15 mouse cellular contexts compared by ENCODE assay signal in genomic region chr11:60522027-60522426, GRCm38 (mm10).
"Had no signal": no experiment of that assay in that cellular context is flagged by ENCODE, and none has a peak within 500 bp of the region (broad histone marks: within the 10 kb centered on the region; RNA-seq: fewer than 3 reads in every experiment).

No protein-coding gene starts in this region.

- H3K36me3 ChIP-seq: kidney, embryonic 15.5 days; liver, embryonic 13.5 days; midbrain, embryonic 15.5 days; neural tube, embryonic 13.5 days; stomach, embryonic 15.5 days had no signal

- DNase-seq: kidney, adult 8-10 months; kidney, postnatal 10 days; kidney, postnatal 36 days; liver, embryonic 13.5 days; lung, adult 2 months; lung, postnatal 14 days; lung, postnatal 4 days; retina, postnatal 1 day; right cerebral cortex, postnatal 25 days; spleen, adult 18-20 months; thymus, postnatal 25 days had no signal

- H3K27ac ChIP-seq: kidney, embryonic 15.5 days; liver, embryonic 13.5 days; midbrain, embryonic 15.5 days; neural tube, embryonic 13.5 days; stomach, embryonic 15.5 days had no signal

- H3K4me1 ChIP-seq: kidney, embryonic 15.5 days; liver, embryonic 13.5 days; midbrain, embryonic 15.5 days; neural tube, embryonic 13.5 days; stomach, embryonic 15.5 days had no signal

- H3K4me3 ChIP-seq: kidney, embryonic 15.5 days; liver, embryonic 13.5 days; midbrain, embryonic 15.5 days; neural tube, embryonic 13.5 days; stomach, embryonic 15.5 days had no signal

- H3K9me3 ChIP-seq: kidney, embryonic 15.5 days; liver, embryonic 13.5 days; midbrain, embryonic 15.5 days; neural tube, embryonic 13.5 days; stomach, embryonic 15.5 days had no signal

- H3K27me3 ChIP-seq: kidney, embryonic 15.5 days; liver, embryonic 13.5 days; midbrain, embryonic 15.5 days; neural tube, embryonic 13.5 days; stomach, embryonic 15.5 days had no signal
